Mouse (Mus musculus): ENCODE measurements around the gene Cela1. TPM values are rescaled to one million over a fixed set of nuclear protein-coding genes. Genes with fewer than 3 reads are reported as not detected.

Gene Cela1
- polyA plus RNA-seq, 1 experiment from 2014 or later = 1.1 TPM

GRCm38 (mm10) chr15:100627774-100628370 lies 59.8 kb downstream of the Cela1 start:
- H3K4me3 ChIP-seq (replicated peaks; ENCODE audit: low read length) = no peak overlapping the region
- WGBS = 3% methylated on average over 11 of the region's 11 CpGs
- no peak overlapping the region for H3K9ac ChIP-seq (replicated peaks; ENCODE audit: low read depth, low read length)
- no peak overlapping the region for H3K4me2 ChIP-seq (ENCODE audit: low read length)
- H3K36me3 ChIP-seq (ENCODE audit: control insufficient read depth, insufficient read depth) = no peaks in the 10 kb centered on the region
- H3K9me3 ChIP-seq (ENCODE audit: control insufficient read depth, low read length) = no peaks in the 10 kb centered on the region
- 0 out of 2 replicates have a peak, but pooled peaks cover 6% of the 10 kb centered on the region for H3K4me1 ChIP-seq (replicated peaks; ENCODE audit: control insufficient read depth, insufficient read depth, low read length)
- no peak overlapping the region for H3K27ac ChIP-seq (ENCODE audit: low read length)
- ATAC-seq = no peak
- no peaks in the 10 kb centered on the region for H3K27me3 ChIP-seq (replicated peaks; ENCODE audit: control insufficient read depth, insufficient read depth, low read length)

DNA sequence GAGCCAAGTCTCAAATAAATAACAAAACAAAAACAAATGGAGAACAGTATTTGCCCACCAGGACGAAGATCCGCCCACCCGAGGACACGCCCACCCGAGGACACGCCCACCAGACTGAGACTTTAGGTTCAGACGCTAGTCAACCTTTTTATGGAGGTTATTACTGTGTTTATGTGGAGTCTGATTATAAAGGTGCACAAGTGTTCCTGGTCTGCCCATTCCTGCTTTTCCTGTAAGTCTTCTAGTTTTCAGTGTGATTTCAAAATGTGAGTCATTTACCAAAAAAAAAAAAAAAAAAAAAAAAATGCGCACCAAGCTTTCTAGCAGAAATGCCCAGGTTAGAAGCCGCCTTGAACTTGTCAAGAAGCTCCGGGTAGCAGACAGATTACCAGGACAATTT lies 60.4 kb downstream of the Cela1 start:
- Histone ChIP-seq H3K4me1 (replicated peaks; ENCODE audit: control insufficient read depth, insufficient read depth, low read length) (0 out of 2 replicates have a peak, but pooled peaks cover 6% of the 10 kb centered on the region), H3K36me3 (ENCODE audit: control insufficient read depth, insufficient read depth) (no peaks in the 10 kb centered on the region), H3K9me3 (ENCODE audit: control insufficient read depth, low read length) (no peaks in the 10 kb centered on the region), H3K9ac (replicated peaks; ENCODE audit: low read depth, low read length) (no peak overlapping the region), H3K27me3 (replicated peaks; ENCODE audit: control insufficient read depth, insufficient read depth, low read length) (no peaks in the 10 kb centered on the region), H3K4me3 (replicated peaks; ENCODE audit: low read length) (no peak overlapping the region), H3K4me2 (ENCODE audit: low read length) (no peak overlapping the region), H3K27ac (ENCODE audit: low read length) (no peak overlapping the region)
- ATAC-seq = no peak
- WGBS = 16% methylated on average over 10 of the region's 10 CpGs

- no peak for ATAC-seq
- 84% methylated on average over 3 of the region's 3 CpGs for WGBS
Measured at GRCm38 (mm10) chr15:100624435-100624834, 63.3 kb downstream of the Cela1 start.

More at GRCm38 (mm10) chr15:100624435-100624834, 63.3 kb downstream of the Cela1 start:
- Histone ChIP-seq H3K4me1 (replicated peaks; ENCODE audit: control insufficient read depth, insufficient read depth, low read length) (0 out of 2 replicates have a peak, but pooled peaks cover 6% of the 10 kb centered on the region), H3K9me3 (ENCODE audit: control insufficient read depth, low read length) (no peaks in the 10 kb centered on the region), H3K4me2 (ENCODE audit: low read length) (no peak overlapping the region), H3K27me3 (replicated peaks; ENCODE audit: control insufficient read depth, insufficient read depth, low read length) (no peaks in the 10 kb centered on the region), H3K27ac (ENCODE audit: low read length) (no peak overlapping the region), H3K36me3 (ENCODE audit: control insufficient read depth, insufficient read depth) (peaks cover 11% of the 10 kb centered on the region), H3K4me3 (replicated peaks; ENCODE audit: low read length) (no peak overlapping the region), H3K9ac (replicated peaks; ENCODE audit: low read depth, low read length) (no peak overlapping the region)

Small RNA genes within 50 kb of the gene (microRNA-seq; reads per million reads assigned to microRNA genes)
- gene Mir6961 = not detected

Other genes starting within 250 kb of the Cela1 start
- 52.4 and 58.7 TPM in 2 replicates for gene Letmd1, start 218.9 kb downstream of the Cela1 start, polyA plus RNA-seq (2015; fragmentation: Nextera tagmentation; extraction: Ambion mirVana)
- 56.3 and 56.9 TPM in 2 replicates for gene Csrnp2, start 192.4 kb downstream of the Cela1 start, polyA plus RNA-seq (2015; fragmentation: Nextera tagmentation; extraction: Ambion mirVana)
- gene Tfcp2, start 135.9 kb downstream of the Cela1 start, polyA plus RNA-seq (2015; fragmentation: Nextera tagmentation; extraction: Ambion mirVana) = 30.7 and 35.1 TPM in 2 replicates
- gene Pou6f1, start 87.9 kb downstream of the Cela1 start, polyA plus RNA-seq (2015; fragmentation: Nextera tagmentation; extraction: Ambion mirVana) = 52.7 and 53.2 TPM in 2 replicates
- 152 and 164 TPM in 2 replicates for gene Dazap2, start 72.6 kb downstream of the Cela1 start, polyA plus RNA-seq (2015; fragmentation: Nextera tagmentation; extraction: Ambion mirVana)
- 2.4 and 3.3 TPM in 2 replicates for gene Smagp, start 51.0 kb downstream of the Cela1 start, polyA plus RNA-seq (2015; fragmentation: Nextera tagmentation; extraction: Ambion mirVana)
- gene Bin2, start 18.4 kb downstream of the Cela1 start, polyA plus RNA-seq (2015; fragmentation: Nextera tagmentation; extraction: Ambion mirVana) = 0.65 and 0.70 TPM in 2 replicates
- gene Galnt6, start 41.5 kb upstream of the Cela1 start, polyA plus RNA-seq (2015; fragmentation: Nextera tagmentation; extraction: Ambion mirVana) = 0.34 and 0.39 TPM in 2 replicates
- 20.8 and 25.7 TPM in 2 replicates for gene Slc4a8, start 73.8 kb upstream of the Cela1 start, polyA plus RNA-seq (2015; fragmentation: Nextera tagmentation; extraction: Ambion mirVana)
- gene Scn8a, start 181.9 kb upstream of the Cela1 start, polyA plus RNA-seq (2015; fragmentation: Nextera tagmentation; extraction: Ambion mirVana) = 19.3 and 23.0 TPM in 2 replicates